Mouse (Mus musculus) retina, postnatal 1 day (tissue): ENCODE results near the gene Sdsl.
A peak's percentile ranks its signal among the peaks of the same experiment; 100 is the strongest.

Experiments
- DNase-seq: peaks from one replicate; pipeline ENCODE4 v3.0.0-alpha.2; 2012

Gene Sdsl

GRCm38 (mm10) chr5:120454756-120455337 is 17.8 kb downstream of the Sdsl start:
- DNase-seq = no peak

DNA sequence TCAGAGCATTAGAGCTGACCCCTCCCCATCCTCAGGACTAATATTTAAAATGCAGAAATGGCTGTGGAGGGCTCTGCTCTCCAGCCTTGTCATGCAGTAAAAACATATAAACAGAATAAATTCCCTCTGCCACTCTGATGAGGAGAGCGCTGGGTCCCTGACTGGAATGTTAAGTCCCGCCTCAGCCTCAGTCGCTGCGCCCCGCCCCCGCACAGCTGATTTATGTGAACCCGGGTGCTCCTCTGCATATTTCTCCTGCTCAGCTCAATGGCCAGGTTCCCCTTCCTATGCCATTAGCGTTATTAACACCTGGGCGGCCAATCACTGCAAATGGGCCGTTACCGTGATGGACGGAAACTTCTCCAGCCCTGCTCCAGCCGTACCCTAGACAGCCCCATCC is 25.3 kb downstream of the Sdsl start:
- no peak for DNase-seq

DNA sequence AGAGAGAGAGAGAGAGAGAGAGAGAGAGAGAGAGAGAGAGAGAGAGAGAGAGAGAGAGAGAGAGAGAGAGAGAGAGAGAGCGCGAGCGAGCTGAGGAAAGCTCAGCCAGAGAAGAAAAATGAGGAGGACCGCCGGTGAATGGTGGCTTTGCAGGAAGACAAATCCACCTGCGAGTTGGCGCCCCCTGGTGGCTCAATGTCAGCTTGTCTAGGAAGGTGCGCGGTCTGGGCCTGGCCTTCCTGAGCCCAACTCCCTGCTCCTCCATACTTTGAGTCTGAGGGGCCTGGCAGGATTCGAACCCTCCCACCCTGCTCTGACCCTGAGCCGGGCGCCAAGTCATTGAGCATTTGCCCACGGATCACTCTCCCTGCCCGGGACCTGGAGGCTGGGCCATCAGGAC is 31.9 kb downstream of the Sdsl start:
- peak; percentile 90 for DNase-seq

DNA sequence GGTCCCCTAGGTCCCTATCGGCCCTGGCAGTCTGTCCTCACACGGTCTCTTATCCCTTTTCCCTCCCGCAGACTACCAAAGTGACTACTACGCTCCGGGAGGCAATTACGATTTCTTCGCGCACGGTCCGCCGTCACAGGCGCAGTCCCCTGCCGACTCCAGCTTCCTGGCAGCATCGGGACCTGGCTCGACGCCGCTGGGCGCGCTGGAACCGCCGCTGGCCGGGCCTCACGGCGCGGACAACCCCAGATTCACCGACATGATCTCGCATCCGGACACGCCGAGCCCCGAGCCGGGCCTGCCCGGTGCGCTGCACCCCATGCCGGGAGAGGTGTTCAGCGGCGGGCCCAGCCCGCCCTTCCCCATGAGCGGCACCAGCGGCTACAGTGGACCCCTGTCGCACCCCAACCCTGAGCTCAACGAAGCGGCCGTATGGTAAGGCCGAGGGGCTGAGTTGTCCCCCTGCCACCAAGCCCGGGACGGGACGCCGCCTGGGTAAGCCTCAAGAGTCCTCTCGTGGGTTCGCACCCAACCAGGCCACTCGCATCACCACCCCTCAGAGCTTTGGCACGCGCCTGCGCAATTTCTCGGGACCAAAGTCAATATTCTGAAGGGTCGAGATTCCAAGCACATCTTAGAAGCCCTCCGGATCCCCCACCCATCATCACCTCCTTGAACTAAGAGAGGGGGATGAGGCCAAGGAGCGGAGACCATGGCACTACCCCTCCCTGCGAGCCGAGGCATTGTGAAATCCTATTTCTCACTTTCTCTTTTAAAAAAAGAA is 32.5 kb downstream of the Sdsl start:
- peak; percentile 32 for DNase-seq

DNA sequence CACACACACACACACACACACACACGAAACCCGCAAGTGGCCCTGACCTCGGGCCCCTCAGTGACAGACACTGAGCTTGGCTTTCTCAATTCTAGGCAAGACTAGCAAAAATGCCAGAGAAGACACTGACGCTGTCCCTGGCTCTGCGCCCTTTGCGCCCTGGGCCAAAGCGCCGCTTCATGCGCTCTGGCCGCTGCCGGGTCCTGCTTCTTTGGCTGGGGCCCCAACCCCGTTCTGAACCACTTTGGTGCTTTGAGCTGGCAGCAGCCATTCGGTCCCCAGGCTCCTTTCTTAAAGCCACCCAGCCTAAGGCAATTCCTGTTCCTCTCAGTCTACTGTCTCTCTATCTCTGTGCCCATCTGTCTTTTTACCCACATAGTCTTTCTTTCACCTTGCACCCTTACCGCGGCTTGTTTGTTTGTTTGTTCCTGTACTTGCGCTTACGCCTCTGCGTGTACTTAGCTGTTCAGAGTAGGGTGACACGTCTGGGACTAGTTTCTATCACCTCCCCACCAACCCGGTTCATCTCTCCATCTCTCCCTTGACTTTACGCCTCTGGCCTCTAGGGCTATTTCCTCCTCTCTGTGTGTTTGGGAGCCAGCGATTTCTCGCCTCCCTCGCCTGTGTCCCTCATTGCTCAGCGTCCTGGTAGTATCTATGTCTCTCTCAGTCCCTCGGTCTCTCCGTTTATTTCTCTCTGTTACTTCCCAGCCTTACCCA is 33.5 kb downstream of the Sdsl start:
- no peak for DNase-seq

DNA sequence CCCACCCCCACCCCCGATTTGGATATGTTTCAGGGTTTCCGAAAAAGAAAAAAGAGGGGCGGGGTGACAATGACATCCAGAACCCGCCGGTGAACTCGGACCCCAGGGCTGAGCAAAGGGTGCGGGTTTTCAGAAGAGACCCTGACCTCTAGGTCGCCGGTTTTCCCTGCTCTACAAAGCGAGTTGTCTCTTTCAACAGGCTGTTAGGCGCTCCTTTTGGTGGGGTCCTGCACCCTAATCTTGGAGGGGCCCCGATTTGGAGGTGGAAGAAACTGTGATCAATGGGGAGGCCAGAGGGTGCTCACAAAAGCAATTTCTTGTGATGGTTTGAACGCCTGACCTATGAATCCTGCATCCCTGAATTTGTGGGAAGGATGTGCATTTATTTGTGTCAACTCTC is 34.1 kb downstream of the Sdsl start:
- DNase-seq = no peak

- DNase-seq = peak; percentile 76
Measured at GRCm38 (mm10) chr5:120437986-120438385, 34.6 kb downstream of the Sdsl start.

DNA sequence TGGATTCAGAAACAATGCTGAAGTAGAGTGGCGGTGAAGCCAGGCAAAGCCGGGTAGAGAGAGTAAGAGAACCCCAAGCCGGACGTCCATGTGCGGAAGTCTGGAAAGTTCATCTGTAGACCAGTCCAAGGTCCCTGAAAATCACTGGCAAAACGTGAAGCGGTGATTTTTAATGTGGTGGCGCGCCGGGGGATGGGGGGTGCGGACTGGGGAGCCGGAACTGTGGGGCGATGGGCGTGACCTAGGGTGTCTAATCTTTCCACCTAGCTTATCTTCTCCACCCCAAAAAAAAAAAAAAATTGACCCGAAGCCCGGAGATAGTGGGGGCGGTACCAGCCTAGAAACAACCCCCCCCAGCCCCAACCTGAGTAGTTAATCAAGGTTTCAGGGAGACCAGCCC is 35.1 kb downstream of the Sdsl start:
- no peak for DNase-seq

DNA sequence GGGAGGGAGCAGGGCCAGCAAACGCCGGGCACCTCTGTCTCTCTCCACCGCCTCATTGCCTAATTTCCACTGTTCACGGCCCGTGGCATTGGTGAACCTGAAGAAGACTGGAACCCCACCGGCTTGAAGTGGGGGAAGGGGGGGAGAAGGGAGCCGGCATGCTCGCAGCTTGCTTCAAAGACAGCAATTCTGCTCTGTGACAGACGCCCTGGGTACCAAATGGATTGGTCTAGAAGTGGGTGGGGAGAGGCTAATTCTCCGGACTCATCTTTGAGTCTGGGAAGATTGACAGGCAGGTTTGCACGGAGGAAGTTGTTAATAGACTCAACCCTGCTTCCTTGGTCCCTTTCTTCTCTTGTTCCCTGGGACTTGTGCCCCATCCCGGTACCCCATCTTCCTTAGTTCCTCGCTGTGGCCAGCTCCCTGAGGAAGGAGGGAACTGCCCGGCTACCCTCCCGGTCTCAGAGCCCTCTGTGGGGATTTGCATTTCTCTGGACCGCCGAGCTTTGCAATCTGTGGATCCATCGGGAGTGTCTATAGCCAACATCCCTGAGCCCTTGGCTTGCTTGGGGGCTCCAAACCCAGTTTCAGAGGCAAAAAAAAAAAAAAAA is 35.6 kb downstream of the Sdsl start:
- DNase-seq = no peak

DNA sequence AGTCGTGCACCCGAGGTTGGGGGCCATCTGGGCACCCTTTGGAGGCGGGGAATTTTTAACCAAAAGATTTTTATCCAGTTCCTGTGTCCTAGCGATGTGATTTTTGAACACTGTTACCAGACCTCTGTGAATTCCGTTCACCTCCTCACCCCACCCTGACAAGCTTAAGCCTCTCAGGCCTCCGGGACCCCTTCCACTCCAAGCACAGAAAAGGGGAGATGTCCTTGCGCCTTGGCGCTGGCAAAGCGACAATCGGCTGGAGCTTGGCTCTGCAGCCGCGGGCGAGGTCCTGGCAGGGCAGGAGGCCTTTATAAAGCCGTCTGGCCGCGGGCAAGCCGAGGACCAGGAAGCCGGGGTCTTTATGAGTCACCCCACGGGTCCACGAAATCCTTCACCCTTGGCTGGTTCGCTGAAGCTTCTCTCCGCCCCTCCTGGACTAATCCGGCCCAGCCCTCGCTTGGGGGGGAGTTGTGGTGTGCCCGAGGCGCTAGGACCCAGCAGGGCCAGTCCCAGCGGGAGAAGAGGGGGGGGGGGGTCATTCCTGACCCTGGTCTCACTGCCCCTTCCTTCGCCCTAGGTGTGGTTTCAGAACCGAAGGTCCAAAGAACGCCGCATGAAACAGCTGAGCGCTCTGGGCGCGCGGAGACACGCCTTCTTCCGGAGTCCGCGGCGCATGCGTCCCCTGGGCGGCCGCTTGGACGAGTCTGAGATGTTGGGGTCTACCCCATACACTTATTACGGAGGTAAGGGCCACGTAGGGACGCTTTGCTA is 36.7 kb downstream of the Sdsl start:
- peak; percentile 66 for DNase-seq

DNA sequence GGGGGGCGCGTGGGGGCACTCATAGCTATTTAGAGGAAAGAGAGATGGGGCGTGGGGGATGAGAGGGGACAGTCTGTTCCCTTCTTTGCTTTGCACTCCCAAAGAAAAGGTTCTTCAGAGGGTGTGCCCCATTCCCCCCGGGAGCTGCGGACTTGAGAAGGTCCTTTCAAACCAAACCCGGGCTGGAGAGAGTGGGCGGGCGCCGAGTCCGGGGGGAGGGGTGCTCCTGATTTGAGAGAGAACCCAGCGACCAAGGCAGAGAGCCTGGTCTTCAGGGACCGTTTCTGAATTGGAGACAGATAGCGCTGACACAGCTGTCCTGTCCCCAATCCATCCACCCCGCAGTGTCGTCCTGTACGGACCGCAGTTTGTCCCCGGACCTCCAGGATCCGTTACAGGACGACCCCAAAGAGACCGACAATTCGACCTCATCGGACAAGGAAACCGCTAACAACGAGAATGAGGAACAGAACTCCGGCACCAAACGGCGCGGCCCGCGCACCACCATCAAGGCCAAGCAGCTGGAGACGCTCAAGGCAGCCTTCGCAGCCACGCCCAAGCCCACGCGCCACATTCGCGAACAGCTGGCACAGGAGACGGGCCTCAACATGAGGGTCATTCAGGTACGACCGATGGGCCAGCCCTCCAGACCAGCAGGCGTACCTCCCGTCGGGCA is 37.5 kb downstream of the Sdsl start:
- no peak for DNase-seq

DNA sequence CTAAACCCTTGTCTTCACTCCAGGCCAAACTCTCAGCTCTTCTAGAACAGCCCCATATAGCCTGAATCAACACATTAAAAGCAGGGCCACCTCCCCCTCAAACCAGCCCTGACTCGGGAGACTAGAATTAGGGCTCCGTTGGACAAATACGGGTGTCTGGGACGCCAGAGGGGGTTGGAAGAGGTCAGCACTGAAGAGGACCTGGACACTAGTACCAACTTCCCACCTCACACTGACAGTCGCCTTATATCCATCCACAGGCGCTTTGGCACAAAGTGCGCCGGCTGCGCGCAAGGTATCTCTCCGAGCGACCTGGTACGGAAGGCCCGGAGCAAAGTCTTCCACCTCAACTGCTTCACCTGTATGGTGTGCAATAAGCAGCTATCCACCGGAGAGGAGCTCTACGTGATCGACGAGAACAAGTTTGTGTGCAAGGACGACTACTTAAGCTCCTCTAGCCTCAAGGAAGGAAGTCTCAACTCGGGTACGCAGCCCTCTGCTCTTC is 38.3 kb downstream of the Sdsl start:
- no peak for DNase-seq

GRCm38 (mm10) chr5:120433135-120433760 is 39.4 kb downstream of the Sdsl start:
- no peak for DNase-seq

- no peak for DNase-seq
Measured at GRCm38 (mm10) chr5:120432486-120433015, 40.1 kb downstream of the Sdsl start.

DNA sequence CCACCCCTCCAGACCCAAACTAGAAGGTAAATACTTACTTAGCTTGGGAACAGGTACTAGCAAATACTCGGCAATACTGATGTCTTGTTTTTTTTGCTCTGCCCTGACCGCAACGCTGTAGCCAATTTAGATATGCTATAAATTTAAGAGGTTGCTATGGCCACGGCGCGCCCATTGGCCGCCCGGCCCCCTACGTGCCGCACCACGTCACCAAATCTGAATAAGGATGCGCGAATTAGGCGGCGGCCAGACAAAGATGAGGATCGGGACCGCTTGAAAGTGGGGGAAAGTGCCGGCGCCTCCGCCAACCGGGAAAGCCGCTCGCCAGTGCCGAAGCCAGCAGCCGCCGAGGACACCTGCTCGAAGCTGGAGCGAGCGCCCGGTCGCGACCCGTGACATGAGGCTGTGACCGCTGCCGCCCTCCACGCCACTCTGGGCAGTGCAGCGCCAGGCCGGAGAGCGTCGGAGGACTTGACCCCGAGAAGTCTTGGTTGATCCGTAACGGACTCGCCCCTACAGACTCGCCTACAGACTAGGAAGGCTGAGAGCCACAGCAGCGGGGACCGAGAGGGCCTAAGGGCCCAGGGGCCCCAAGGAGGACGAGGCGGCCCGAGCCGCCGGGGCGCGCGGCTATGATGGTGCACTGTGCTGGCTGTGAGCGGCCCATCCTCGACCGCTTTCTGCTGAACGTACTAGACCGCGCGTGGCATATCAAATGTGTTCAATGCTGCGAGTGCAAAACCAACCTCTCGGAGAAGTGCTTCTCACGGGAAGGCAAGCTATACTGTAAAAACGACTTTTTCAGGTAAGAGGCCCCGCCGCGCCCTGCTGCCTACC is 40.7 kb downstream of the Sdsl start, which contains the start of gene Lhx5:
TSS of gene Lhx5 (plus strand) at position 51 of the 837 bp plus-strand sequence.
- DNase-seq = peak; percentile 34

- no peak for DNase-seq
Measured at GRCm38 (mm10) chr5:120431001-120431583, 41.5 kb downstream of the Sdsl start.

DNA sequence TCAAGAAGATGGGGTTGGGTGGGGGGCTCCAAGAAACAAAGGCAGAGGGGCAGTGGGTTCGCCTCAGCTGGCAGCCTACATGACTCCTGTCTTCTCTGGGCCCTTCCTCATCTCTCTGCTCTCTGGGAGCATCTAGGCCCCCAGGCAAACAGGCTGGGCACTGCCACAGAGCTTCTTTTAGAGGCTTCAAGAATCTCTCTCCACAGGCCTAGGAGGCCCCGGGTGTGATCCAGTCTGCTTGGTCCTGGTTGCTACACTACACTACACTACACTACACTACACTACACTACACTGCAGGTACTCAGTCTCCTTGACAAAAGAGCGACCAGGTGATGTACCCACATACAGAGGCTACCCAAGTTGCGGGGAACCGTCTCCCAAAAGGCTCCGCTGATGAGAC is 42.9 kb downstream of the Sdsl start:
- DNase-seq = no peak

GRCm38 (mm10) chr5:120428990-120429389 is 43.6 kb downstream of the Sdsl start:
- no peak for DNase-seq

- DNase-seq = no peak
Measured at GRCm38 (mm10) chr5:120428189-120428838, 44.3 kb downstream of the Sdsl start.
